Mouse (Mus musculus) neural tube, embryonic 13.5 days (tissue): ENCODE measurements around the gene Col8a2. TPM values are rescaled to one million over a fixed set of nuclear protein-coding genes. Genes with fewer than 3 reads are reported as not detected.

Experiments used
- ATAC-seq: fragments of 200-750 bp; cut with Nextera tagmentation; 2 replicates; pipeline ENCODE4 v1.8.0; 2017; ENCODE audit warnings: low read depth, mild to moderate bottlenecking, moderate TSS enrichment, moderate library complexity
- H3K27ac ChIP-seq: fragments of 300-500 bp; sonication (generic); replicated peaks from 2 replicates; pipeline ENCODE4 v1.5.1; 2015; ENCODE audit warnings: moderate library complexity, mild to moderate bottlenecking, inconsistent platforms
- H3K27me3 ChIP-seq: fragments of 300-500 bp; sonication (generic); 2 replicates; pipeline ENCODE4 v1.6.1; 2015; ENCODE audit warnings: mild to moderate bottlenecking, inconsistent platforms
- H3K36me3 ChIP-seq: fragments of 300-500 bp; sonication (generic); 2 replicates; pipeline ENCODE4 v1.6.1; 2015; ENCODE audit warnings: mild to moderate bottlenecking, inconsistent platforms
- H3K4me1 ChIP-seq: fragments of 300-500 bp; sonication (generic); replicated peaks from 2 replicates; pipeline ENCODE4 v1.6.1; 2015; ENCODE audit warnings: inconsistent platforms
- H3K4me2 ChIP-seq: fragments of 300-500 bp; sonication (generic); 2 replicates; pipeline ENCODE4 v1.6.1; 2015; ENCODE audit warnings: inconsistent platforms, mild to moderate bottlenecking, moderate library complexity
- H3K4me3 ChIP-seq: fragments of 300-500 bp; sonication (generic); 2 replicates; pipeline ENCODE4 v1.5.1; 2015; ENCODE audit warnings: mild to moderate bottlenecking, inconsistent platforms
- H3K9ac ChIP-seq: fragments of 300-500 bp; sonication (generic); 2 replicates; pipeline ENCODE4 v1.6.1; 2015; ENCODE audit warnings: moderate library complexity, mild to moderate bottlenecking, inconsistent platforms
- H3K9me3 ChIP-seq: fragments of 300-500 bp; sonication (generic); 2 replicates; pipeline ENCODE4 v1.6.1; 2016; ENCODE audit warnings: inconsistent platforms
- WGBS: fragments of 180-500 bp; shearing (Covaris S2); methylation state at CpG from one replicate; pipeline ENCODE4 v1.1.7; 2015; 5-methylcytosine and 5-hydroxymethylcytosine counted together
- polyA plus RNA-seq: library from polyadenylated mRNA; unstranded; fragments of >200 nt; fragmentation: Nextera tagmentation; extraction: Ambion mirVana; gene quantifications from 2 replicates; pipeline ENCODE4 v1.2.1, GENCODE M21; 2015

The Col8a2 gene
- polyA plus RNA-seq, 1 experiment from 2014 or later = 7.4 TPM

GRCm38 (mm10) chr4:126309211-126309921 lies 22.8 kb downstream of the Col8a2 start:
- Histone ChIP-seq H3K27ac (no peak overlapping the region), H3K9me3 (no peaks in the 10 kb centered on the region), H3K9ac (0 out of 2 replicates have a peak overlapping the region, but pooled peaks have one; percentile 1), H3K36me3 (no peaks in the 10 kb centered on the region), H3K27me3 (peaks cover 1% of the 10 kb centered on the region; the same call in 1 of the 2 replicates), H3K4me3 (peak overlapping the region; percentile 14), H3K4me1 (peaks cover 6% of the 10 kb centered on the region; the same call in 1 of the 2 replicates), H3K4me2 (peak overlapping the region; percentile 42)
- peak; percentile 75 for ATAC-seq
- 14% methylated on average over 20 of the region's 20 CpGs for WGBS

- H3K9ac ChIP-seq = 0 out of 2 replicates have a peak overlapping the region, but pooled peaks have one; percentile 1
- H3K27ac ChIP-seq = no peak overlapping the region
- peaks cover 6% of the 10 kb centered on the region; the same call in 1 of the 2 replicates for H3K4me1 ChIP-seq
- no peaks in the 10 kb centered on the region for H3K27me3 ChIP-seq
- H3K9me3 ChIP-seq = no peaks in the 10 kb centered on the region
- ATAC-seq = peak; percentile 86
- 0% methylated on average over 7 of the region's 7 CpGs for WGBS
- peak overlapping the region; percentile 14 for H3K4me3 ChIP-seq
- H3K36me3 ChIP-seq = peaks cover under 1% of the 10 kb centered on the region; the same call in 1 of the 2 replicates
- H3K4me2 ChIP-seq = peak overlapping the region; percentile 42
Measured at GRCm38 (mm10) chr4:126309922-126310309, 23.3 kb downstream of the Col8a2 start.

GRCm38 (mm10) chr4:126310344-126310743 lies 23.8 kb downstream of the Col8a2 start:
- H3K4me1 ChIP-seq = peaks cover 6% of the 10 kb centered on the region; the same call in 1 of the 2 replicates
- ATAC-seq = no peak
- no peak overlapping the region for H3K4me2 ChIP-seq
- no peak overlapping the region for H3K27ac ChIP-seq
- no peaks in the 10 kb centered on the region for H3K9me3 ChIP-seq
- H3K36me3 ChIP-seq = peaks cover 3% of the 10 kb centered on the region; the same call in 1 of the 2 replicates
- no peak overlapping the region for H3K9ac ChIP-seq
- 77% methylated on average over 7 of the region's 7 CpGs for WGBS
- H3K27me3 ChIP-seq = no peaks in the 10 kb centered on the region
- H3K4me3 ChIP-seq = no peak overlapping the region

GRCm38 (mm10) chr4:126311566-126312200 lies 25.1 kb downstream of the Col8a2 start:
- no peak for ATAC-seq
- Histone ChIP-seq H3K9ac (no peak overlapping the region), H3K27ac (no peak overlapping the region), H3K4me3 (no peak overlapping the region), H3K36me3 (peaks cover 16% of the 10 kb centered on the region), H3K4me2 (no peak overlapping the region), H3K9me3 (no peaks in the 10 kb centered on the region), H3K27me3 (no peaks in the 10 kb centered on the region), H3K4me1 (peaks cover 6% of the 10 kb centered on the region; the same call in 1 of the 2 replicates)
- WGBS = 93% methylated on average over 16 of the region's 16 CpGs

- Histone ChIP-seq H3K9ac (no peak overlapping the region), H3K27ac (no peak overlapping the region), H3K9me3 (no peaks in the 10 kb centered on the region), H3K4me3 (no peak overlapping the region), H3K36me3 (peaks cover 32% of the 10 kb centered on the region), H3K4me1 (peaks cover 6% of the 10 kb centered on the region; the same call in 1 of the 2 replicates), H3K4me2 (no peak overlapping the region), H3K27me3 (no peaks in the 10 kb centered on the region)
- 48% methylated on average over 5 of the region's 5 CpGs for WGBS
- ATAC-seq = no peak
Measured at GRCm38 (mm10) chr4:126313202-126313601, 26.6 kb downstream of the Col8a2 start.

- ATAC-seq = no peak
- peaks cover 40% of the 10 kb centered on the region for H3K36me3 ChIP-seq
- no peak overlapping the region for H3K9ac ChIP-seq
- no peak overlapping the region for H3K27ac ChIP-seq
- H3K4me2 ChIP-seq = no peak overlapping the region
- WGBS = 62% methylated on average over 10 of the region's 10 CpGs
- H3K9me3 ChIP-seq = no peaks in the 10 kb centered on the region
- peaks cover 5% of the 10 kb centered on the region; the same call in 1 of the 2 replicates for H3K4me1 ChIP-seq
- no peak overlapping the region for H3K4me3 ChIP-seq
- H3K27me3 ChIP-seq = no peaks in the 10 kb centered on the region
Measured at GRCm38 (mm10) chr4:126314393-126314792, 27.8 kb downstream of the Col8a2 start.

- no peaks in the 10 kb centered on the region for H3K9me3 ChIP-seq
- no peak for ATAC-seq
- WGBS = 41% methylated on average over 5 of the region's 5 CpGs
- no peak overlapping the region for H3K4me3 ChIP-seq
- no peaks in the 10 kb centered on the region for H3K27me3 ChIP-seq
- no peak overlapping the region for H3K27ac ChIP-seq
- peaks cover 15% of the 10 kb centered on the region for H3K4me1 ChIP-seq
- H3K9ac ChIP-seq = no peak overlapping the region
- no peak overlapping the region for H3K4me2 ChIP-seq
- peaks cover 40% of the 10 kb centered on the region for H3K36me3 ChIP-seq
Measured at GRCm38 (mm10) chr4:126315931-126316330, 29.3 kb downstream of the Col8a2 start.

DNA sequence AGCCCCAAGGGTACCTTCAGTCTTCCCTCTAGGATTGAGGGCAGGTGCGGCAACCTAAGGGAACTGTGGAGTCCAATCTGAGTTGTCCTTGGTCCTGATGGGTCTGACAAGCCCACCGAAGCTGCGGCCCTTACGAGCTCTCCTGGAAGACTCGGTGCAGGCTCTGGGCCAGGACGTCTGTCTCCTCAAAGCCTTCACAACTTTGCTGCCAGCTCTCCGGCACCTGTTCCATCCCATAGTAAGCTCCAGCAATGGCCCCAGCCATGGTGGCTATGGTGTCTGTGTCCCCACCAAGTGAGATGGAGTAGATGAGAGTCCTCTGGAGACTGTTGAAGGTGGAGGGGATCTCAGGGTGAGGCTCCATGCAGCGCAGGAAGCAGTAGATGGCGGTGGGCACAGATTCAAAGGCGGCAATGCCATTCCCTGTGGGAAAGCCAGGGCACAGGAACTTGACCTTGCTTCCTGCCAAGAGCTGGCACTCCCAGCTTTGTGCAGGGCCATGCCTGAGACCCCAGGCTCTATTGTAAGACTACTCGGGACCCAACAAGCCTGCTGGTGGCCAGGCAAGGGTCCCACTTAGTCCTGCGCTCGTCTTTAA lies 29.9 kb downstream of the Col8a2 start:
- peaks cover 16% of the 10 kb centered on the region for H3K4me1 ChIP-seq
- no peaks in the 10 kb centered on the region for H3K27me3 ChIP-seq
- no peak overlapping the region for H3K27ac ChIP-seq
- 95% methylated on average over 13 of the region's 13 CpGs for WGBS
- no peak overlapping the region for H3K9ac ChIP-seq
- H3K9me3 ChIP-seq = no peaks in the 10 kb centered on the region
- ATAC-seq = no peak
- no peak overlapping the region for H3K4me3 ChIP-seq
- peaks cover 40% of the 10 kb centered on the region for H3K36me3 ChIP-seq
- no peak overlapping the region for H3K4me2 ChIP-seq

DNA sequence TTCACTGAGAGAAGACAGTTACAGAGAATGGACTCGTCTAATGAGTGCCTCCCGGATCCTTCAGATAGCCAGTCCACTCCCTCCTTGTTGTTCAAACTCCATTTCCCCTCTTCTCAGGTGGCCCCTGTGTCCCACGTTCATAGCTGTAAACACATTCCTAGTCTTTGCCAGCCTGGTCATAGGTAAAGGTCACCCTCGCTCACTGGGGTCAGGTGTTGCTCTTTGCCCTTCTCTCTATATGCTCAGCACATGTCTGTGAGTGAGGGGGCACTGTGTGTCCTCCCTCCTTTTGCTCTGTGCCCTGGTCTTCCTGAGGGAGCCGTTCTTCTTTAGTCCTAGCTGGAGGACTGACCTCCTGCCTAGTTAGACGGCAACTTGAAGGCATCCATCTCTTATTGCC lies 33.2 kb downstream of the Col8a2 start:
- WGBS = 92% methylated on average over 6 of the region's 6 CpGs

DNA sequence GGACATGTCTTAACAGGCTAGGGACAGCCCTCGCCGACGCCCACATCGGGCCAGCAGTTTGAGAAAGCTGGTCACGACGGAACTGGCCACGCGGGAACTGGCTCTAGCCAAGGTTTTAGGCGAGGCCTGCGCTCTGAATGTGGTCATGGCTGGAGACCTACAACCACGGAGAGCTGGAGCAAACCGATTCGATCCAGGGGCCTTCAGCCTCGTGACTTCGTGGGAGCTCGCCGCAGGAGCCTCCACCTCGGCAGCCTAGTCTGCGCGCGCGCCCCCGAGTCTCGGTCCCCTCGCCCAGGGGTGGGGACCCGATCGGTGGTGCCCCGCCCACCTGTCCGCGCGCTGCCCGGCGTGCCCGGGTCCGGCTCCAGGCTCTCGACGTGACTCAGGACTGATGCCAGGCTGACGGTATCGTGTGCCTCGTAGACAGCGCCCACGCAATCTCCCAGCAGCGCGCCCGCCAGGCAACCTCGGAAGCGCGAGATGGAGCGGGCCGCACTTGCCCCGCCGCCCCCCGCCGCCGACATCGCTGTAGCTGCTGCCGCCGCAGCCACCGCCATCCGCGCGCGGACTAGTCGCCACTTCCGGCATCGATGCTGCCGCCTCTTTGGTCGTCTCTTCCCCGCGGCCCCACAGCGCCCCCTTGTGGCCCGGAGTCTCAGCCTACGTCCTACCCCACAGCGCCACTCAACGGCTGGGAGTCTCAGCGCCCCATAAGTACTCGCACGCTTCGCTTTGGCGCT lies 34.7 kb downstream of the Col8a2 start, which contains the start of gene Adprhl2:
Gene Adprhl2 (minus strand): TSS at position 593 of the 743 bp plus-strand sequence.
- peaks cover 32% of the 10 kb centered on the region for H3K4me1 ChIP-seq
- peak within 1 kb of the TSS; percentile 86 for H3K27ac ChIP-seq
- WGBS = under 1% methylated on average over 74 of the region's 80 CpGs
- H3K27me3 ChIP-seq = peaks cover 32% of the 10 kb centered on the region
- ATAC-seq = peak; percentile 84
- peak within 1 kb of the TSS; percentile 98 for H3K4me2 ChIP-seq
- H3K9me3 ChIP-seq = no peaks in the 10 kb centered on the region
- H3K4me3 ChIP-seq = peak within 1 kb of the TSS; percentile 79
- peaks cover 28% of the 10 kb centered on the region for H3K36me3 ChIP-seq
- peak within 1 kb of the TSS; percentile 84 for H3K9ac ChIP-seq

More for the DNA sequence above, 33.2 kb downstream of the Col8a2 start:
- Histone ChIP-seq H3K4me1 (peaks cover 24% of the 10 kb centered on the region), H3K4me2 (no peak overlapping the region), H3K9me3 (no peaks in the 10 kb centered on the region), H3K36me3 (peaks cover 40% of the 10 kb centered on the region), H3K27me3 (peaks cover 19% of the 10 kb centered on the region), H3K27ac (no peak overlapping the region), H3K4me3 (0 out of 2 replicates have a peak overlapping the region, but pooled peaks have one; percentile 79), H3K9ac (no peak overlapping the region)
- ATAC-seq = no peak

DNA sequence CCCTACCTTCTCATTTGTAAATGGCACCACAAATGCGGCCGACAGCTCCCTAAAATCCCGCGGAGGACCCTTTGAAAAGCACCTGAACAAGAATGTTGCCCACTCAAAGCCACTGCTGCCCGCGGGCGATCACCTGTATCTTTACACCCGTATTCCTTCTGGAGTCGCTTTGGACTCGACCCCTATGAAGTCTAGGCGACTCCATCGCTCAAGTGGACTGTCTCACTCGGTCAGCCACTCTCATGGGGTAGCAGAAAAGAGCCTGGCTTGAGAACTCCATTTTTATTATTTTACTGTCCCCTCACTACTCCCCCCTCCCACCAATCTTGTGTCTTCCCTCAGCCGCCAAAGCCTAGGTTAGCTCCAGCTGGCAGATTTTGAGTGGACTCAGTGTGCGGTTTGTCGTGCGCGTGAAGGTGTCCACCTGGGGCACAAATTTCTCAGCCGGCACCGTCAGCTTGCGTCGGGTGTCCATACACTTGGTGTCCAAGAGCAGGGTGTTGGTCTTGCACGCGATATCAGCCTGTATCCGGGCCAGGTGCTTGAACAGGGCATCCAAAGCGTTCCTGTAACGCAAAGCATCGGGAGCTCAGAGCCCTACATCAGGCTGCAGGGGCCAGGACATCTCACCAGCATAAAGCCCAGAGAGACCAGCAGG lies 35.4 kb downstream of the Col8a2 start:
- Histone ChIP-seq H3K9me3 (no peaks in the 10 kb centered on the region), H3K27ac (no peak overlapping the region)
- ATAC-seq = peak; percentile 34; the same call in 1 of the 2 replicates

More for the DNA sequence above, 35.4 kb downstream of the Col8a2 start:
- H3K4me1 ChIP-seq = peaks cover 32% of the 10 kb centered on the region
- H3K27me3 ChIP-seq = peaks cover 32% of the 10 kb centered on the region
- H3K36me3 ChIP-seq = peaks cover 21% of the 10 kb centered on the region
- peak overlapping the region; percentile 79 for H3K4me3 ChIP-seq
- WGBS = 53% methylated on average over 28 of the region's 28 CpGs
- peak overlapping the region; percentile 38; the same call in 1 of the 2 replicates for H3K9ac ChIP-seq
- peak overlapping the region; percentile 98 for H3K4me2 ChIP-seq
